Mouse (Mus musculus): Measurements from ENCODE around the gene Srrm3. TPM values are rescaled to one million over a fixed set of nuclear protein-coding genes. Genes with fewer than 3 reads are reported as not detected.

Gene Srrm3
- total RNA-seq, 4 experiments from 2014 or later = not detected

DNA sequence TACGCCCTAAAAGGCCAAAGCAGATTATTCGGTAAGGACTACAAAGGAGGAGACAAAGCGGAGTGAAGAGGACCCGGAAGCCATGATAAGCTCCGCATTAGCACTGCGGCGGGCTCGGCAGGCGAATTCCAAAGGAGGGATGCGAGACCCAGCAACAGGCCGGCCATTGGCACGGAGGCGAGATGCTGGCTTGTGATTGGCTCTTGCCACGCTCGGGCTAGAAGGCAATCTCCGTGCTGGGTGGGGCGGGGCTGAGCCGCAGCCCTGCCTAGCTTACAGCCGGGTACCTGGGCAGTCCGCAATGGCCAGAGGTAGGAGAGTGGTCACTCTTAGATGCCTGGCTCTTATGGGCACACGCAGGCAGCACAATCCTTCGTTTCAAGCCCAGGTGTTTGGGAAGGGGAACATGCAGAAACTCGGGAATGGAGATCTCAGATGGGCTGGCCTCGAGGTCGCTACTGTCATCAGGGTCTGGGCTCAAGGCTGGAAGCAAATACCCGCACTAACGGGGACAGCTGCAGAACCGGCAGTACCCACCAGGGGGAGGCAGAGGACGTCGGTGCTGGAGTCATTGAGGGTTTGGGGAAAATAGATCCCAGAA lies 97.0 kb downstream of the Srrm3 start:
- DNase-seq (ENCODE audit: low spot score in 2 of 2) = peak; percentile 88 to 90

DNA sequence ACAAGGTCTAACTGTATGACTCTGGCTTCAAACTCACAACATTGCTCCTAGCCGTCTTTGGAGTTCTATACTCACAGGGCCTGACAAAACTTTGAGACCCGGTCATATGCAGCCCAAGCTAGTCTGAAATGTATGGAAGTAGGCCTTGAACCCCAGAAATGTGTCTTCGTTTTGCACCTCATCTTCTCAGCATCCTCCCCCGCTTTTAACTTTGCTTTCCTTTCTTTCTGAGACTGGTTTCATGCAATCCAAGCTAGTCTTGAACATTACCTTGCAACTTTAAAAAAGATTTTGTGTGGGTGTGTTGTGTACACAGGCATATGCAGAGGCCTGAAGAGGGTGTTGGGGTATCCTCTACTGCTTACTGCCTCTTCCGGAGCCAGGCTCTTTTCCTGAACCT lies 97.6 kb downstream of the Srrm3 start:
- DNase-seq (ENCODE audit: low spot score in 2 of 2) = no peak

DNA sequence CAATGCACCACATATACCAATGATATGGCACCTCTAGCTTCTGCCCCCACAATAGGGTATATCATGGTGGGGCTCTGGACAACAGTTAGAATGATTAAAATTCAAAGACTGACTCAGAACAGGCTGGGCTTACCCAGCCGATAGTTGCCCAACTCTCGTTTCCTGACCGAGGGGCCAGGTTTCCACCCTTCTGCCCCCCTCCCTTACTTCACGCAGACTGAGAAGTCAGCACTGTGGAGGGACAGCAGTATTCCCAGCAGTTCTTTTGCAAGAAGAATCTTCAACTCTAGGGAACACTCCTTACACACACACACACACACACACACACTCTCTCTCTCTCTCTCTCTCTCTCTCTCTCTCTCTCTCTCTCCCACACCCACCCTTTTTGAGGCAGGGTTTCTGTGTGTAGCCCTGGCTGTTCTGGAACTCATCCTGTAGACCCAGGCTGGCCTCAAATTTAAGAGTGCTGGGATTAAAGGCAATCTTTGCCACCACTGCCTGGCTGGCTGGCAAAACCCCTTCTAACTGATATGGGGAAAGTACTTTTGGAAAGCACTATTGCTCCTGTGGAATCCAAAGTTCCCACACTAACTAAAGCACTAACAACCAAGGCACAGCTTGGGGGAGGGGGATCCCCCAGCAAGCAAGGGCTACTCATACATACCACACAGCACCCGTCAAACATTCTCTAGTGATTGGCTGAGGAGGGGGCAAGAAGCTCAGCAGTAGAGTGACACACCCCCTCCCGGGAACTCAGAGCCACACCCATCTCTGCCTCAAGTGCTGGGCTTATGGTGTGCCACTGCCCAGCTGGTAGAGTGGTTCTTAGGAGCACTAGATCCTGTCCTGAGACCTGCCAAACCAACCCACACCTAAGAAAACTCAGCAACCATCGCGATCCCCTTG lies 98.9 kb downstream of the Srrm3 start:
- no peak for DNase-seq (ENCODE audit: low spot score in 2 of 2)

DNA sequence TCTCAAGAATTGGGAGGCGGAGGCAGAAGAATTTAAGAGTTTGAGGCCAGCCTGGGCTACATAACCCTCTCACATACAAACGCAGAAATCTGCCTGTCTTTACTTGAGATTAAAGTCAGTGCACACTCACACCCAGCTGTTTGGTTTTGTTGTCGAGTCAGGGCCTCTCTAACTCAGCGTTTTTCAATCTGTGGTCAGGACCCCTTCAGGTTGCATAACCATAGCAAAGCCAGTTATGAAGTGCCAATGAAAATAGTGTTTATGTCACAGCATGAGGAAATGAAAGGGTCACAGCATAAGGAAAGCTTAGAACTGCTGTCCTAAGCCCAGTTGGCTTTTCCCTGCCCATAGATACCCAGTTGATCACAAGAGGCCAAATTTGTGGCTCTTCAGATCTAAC lies 100.2 kb downstream of the Srrm3 start:
- no peak for DNase-seq (ENCODE audit: low spot score in 2 of 2)

DNA sequence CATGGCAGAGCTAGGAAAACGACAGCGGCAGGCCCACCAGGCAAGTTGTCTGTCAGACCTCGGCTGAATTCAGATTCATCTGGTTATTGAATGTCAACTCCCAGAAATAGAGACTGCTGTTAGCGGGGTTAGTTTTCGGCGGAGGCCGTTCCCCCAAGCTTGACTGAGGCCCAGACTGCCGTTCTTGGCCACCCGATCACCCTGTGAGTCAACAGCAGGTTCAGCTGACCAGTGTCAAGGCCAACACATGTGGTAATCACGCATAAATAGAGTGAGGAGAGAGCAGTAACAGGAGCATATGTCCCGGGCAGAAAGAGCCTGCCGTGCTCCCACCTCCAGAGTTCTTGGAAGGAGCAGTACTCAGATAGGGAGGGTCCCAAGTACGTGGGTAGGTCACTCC lies 100.6 kb downstream of the Srrm3 start:
- peak; percentile 86 to 89 for DNase-seq (ENCODE audit: low spot score in 2 of 2)

DNA sequence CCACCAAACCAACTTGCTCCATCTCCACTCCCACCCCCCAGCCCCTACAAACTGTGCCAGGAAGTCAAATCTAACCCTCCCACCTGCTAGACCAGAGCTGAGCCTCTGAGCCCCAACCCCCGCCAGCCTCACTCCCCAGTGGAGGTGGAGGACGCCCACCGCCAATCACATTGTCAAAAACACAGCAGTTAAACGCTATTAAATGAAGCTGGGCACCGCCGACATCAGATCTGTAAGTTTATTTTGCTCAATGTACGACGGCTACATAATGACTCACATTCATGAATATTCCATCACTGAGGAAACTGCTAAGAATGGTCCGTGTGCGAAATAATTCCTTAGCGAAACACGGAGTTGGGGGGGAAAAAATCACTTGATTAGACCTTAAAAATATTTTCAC lies 101.5 kb downstream of the Srrm3 start:
- no peak for DNase-seq (ENCODE audit: low spot score in 2 of 2)

DNA sequence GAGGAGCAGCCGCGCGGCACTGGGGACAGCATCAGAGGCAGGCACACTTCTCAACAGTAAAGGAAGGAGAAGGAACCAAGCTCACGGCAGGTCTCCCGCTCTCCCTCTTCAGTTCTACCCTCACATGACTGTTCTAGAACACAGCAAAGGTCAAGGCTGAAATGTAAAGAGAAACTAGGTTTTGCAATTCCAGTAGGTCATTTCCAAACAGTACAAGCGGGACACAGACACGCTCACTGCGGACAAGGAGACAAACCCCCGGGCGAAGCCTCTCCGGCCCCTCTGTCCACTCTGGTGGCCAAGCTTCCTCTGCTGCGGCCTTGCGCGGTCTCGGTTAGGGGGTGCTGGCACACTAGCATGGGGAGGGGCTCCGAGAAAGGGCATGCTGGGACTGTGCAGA lies 102.3 kb downstream of the Srrm3 start:
- DNase-seq (ENCODE audit: low spot score in 2 of 2) = no peak

DNA sequence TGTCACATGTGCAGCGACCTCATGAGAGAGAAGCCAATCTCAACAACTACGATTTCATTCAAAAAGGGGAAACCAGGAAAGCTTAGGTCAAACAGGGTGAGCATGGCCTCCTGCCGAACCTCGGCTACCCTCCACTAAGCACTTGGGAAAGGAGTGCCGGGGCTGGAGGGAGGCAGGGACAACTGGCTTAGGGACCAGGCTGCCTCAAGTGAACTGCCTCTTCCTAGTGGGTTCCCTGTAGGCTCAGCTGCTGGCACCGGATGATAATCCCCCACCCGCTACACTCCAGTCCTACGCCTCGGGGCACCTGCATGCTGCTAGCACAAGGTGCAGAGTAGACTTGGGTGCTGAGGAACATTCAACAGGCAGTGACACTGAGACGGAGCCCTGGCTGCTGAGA lies 103.0 kb downstream of the Srrm3 start:
- DNase-seq (ENCODE audit: low spot score in 2 of 2) = no peak

DNA sequence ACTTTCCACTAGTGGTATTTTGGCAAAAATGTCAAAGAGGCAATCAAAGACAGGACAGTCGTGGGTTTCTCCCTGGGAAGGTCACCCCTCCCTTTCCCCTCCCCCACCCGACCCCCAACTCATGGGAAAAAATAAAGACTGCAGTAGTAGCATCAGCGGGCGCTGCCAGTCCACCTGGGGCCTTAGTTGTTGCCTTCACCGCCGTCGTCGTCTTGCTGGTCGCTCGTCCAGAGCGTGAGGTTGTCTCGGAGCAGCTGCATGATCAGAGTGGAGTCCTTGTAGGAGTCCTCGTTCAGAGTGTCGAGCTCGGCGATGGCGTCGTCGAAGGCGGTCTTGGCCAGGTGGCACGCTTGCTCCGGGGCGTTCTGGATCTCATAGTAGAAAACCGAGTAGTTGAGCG lies 104.1 kb downstream of the Srrm3 start:
- no peak for DNase-seq (ENCODE audit: low spot score in 2 of 2)

DNA sequence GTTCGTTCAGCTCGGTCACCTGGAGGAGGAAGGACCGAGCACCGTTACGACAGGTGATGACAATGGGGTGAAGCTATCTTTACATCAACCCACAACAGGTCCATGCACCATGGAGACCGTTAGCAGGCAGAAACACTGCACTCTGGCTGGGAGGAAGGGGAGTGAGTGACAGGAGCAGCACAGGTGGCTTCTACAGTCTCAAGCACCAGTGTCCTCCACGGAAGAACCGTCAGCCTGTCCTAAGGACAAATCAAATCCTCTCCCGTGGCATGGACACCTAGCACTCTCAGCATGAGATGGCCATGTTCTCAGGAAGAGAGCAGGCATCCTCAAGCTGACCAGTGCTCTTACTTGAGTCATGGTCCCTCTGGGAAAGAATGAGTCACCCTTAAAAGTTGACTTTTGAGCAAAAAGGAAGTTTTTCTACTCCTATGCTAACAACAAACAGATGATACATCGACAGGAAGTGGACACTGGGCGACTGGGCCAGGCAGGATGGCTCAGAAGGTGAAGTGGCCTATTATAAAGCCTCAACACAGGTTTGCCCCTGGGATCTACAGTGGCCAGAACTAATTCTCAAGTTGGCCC lies 105.0 kb downstream of the Srrm3 start:
- no peak for DNase-seq (ENCODE audit: low spot score in 2 of 2)

DNA sequence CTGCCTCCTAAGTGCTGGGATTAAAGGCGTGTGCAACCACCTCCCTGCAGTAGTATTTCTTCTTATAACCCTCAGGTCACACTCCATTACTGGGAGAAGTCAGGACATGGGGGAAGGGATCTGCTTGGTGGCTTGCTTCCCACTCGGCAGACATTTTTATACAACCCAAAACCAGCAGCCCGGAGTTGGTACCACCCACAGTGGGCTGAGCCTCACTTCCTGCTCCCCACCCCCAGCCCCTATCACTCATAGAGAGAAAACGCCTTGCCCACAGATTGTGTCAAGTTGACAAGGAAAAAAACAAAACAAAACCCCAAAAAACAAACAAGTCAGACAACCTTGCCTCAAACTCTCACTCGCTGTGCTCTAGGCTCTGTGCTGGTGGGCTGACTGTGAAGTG lies 106.5 kb downstream of the Srrm3 start:
- no peak for DNase-seq (ENCODE audit: low spot score in 2 of 2)

DNA sequence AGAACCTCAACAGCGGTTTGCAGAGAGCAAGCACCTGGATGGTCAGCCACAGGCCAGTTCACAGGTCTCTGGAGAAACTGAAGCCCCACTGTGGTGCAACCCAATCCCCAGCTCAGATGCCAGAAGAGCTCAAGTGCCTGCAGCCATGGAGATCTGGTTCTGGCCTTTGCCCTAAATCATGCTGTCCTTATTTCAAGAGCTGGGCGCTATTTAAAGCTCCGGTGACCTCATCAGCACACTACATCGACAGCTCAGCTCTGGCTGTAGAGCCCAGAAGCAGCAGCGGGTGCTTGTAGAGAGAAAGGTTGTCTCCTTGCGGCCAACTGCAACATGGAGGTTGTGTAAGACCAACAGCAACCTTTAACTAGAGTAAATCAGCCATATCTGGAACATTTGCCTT lies 107.5 kb downstream of the Srrm3 start:
- peak; percentile 73 to 85 for DNase-seq (ENCODE audit: low spot score in 2 of 2)

DNA sequence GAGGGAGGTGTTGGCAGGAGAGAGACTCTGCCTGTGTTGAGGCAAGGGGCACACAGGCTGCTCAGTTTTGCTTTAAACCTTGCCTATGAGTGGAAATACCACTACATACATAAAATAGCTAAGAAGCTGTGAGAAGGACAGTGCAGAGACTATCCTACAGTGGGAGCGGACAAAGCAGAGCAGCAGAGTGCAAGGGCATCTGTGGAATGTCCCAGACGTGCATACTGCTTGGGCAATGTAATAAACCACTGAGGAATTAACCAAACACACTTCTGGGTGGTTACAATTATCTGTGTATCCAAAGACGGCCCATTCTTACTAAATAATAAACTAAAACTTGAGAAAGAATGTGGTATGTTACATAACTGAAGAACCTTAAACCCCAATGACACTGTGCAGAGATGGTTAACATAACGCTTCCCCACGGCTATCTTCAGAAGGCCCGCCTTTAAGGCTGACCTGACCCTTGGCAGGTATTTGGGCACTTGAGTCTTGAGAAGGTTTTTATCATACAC lies 109.4 kb downstream of the Srrm3 start:
- DNase-seq (ENCODE audit: low spot score in 2 of 2) = no peak

DNA sequence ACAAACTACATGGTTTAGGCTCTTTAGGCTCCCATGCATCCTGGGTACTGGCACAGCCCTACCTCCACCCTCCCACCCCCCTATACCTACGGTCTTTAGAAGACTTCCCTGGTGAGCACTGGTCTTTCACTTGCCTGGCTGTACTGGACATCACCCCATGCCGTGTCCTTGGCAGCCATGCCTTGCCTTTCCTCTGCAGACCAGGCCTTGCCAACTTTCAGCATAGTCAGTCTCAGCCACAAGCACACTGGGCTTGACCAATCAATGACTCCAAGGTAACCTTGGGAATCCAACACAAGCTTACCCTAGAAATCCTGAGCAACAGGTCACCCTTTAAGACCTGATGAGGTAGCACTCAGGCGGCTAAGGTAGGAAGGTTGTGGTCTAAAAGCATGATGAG lies 109.9 kb downstream of the Srrm3 start:
- DNase-seq (ENCODE audit: low spot score in 2 of 2) = no peak

DNA sequence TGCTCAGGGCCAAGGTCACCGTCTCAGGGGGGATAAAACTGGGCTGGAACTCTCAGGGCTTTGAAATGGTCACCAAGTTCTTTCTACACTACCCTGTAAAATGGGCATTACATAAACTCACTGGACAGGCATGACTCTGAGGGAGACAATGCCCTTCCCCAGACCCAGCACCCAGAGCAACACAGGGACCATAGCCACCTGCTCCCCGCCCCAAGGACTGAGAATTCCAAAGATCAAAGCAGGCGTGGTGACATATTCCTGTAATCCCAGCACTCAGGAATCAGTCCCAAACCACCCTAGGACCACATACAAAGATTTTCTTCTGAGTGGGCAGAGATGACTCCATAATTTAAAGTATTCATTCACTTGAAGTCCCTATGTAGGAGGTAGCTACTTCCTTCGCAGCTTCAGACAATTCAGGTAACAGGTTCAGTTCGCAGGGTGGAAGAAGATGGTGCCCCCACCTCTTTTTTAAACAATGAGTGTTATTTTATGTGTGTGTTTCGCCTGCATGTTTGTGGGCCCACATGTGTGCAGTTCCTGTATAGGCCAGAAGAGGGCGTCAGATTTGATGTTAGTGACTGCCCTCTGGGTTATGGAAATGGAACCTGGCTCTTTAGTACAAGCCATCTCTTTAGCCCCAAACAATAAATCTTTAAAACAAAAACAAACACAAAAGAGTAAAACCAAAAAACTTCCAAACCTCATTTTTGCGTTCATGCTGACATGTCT lies 110.8 kb downstream of the Srrm3 start:
- no peak for DNase-seq (ENCODE audit: low spot score in 2 of 2)

DNA sequence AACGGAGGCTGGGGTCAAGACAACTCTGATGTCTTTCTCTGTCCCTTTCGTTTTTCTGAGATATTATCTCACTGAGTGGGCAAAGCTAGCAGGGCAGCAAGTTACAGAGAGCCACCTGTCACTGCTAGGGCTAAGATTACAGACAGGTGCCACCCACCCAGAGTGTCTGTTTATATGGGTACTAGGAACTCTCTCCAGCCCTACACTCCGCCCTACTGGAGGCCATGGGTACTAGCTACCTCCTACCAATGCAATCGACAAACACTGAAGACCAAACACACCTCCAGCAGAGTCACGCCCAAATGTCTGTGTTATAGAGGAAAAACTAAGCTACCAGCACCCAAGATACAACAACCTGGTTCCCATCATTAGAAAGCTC lies 111.4 kb downstream of the Srrm3 start:
- DNase-seq (ENCODE audit: low spot score in 2 of 2) = no peak

DNA sequence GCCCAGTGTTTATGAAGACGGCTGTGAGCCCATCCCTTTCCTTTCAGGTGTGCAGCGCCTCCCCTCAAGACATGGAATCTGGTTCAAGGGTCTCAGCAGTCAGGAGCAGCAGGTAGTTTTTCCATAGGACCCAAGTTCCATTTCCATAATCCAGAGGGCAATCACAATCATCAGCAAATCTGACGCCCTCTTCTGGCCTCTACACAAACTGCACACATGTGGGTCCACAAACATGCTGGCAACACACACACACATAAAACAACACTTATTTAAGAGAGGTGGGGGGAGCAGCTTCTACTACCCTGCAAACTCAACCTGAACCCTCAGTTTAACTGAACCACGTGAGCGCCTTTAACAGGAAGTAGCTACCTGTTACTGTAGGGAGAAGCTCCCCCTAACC lies 111.9 kb downstream of the Srrm3 start:
- no peak for DNase-seq (ENCODE audit: low spot score in 2 of 2)

DNA sequence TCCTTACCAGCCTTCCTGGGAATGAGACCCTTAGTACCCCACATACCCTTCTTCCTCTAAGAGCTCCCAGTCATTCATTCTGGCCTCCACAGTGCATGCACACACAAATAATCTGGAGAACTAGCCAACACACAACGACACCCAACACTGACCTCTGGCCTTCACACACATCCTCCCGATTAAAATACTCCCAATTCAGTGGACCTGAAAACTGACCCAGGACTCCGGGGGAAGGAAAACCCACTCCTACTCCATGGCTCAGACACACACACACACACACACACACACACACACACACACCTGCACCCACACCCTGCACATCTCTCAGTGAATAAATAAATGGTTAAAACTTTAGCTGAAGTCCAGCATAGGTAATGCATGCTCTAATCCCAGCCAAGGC lies 113.2 kb downstream of the Srrm3 start:
- DNase-seq (ENCODE audit: low spot score in 2 of 2) = no peak

DNA sequence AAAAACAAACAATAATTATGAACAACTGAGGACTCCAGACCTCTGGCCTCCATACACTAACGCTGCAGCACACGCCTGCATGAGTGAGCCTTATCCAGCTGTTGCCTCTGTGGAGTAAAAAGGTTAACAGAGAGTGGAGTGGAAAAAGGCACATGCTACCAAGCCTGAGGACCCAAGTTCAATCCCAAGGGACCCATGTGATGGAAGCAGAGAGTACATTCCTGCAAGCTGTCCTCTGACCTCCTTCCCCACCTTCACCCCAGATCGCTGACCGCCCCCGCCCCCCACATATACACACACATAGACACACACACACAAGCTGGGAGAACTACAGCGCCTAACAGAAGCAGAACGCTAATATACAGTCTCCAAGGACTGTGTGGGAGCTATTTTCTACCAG lies 117.2 kb downstream of the Srrm3 start:
- DNase-seq (ENCODE audit: low spot score in 2 of 2) = no peak

All from gastrocnemius, adult 8-10 months (tissue).